Mouse (Mus musculus): Measurements from ENCODE around the gene Nanos3. TPM values are rescaled to one million over a fixed set of nuclear protein-coding genes. Genes with fewer than 3 reads are reported as not detected.
A peak's percentile ranks its signal among the peaks of the same experiment; 100 is the strongest.

The Nanos3 gene
- polyA plus RNA-seq, 1 experiment from 2014 or later = 12.4 TPM

DNA sequence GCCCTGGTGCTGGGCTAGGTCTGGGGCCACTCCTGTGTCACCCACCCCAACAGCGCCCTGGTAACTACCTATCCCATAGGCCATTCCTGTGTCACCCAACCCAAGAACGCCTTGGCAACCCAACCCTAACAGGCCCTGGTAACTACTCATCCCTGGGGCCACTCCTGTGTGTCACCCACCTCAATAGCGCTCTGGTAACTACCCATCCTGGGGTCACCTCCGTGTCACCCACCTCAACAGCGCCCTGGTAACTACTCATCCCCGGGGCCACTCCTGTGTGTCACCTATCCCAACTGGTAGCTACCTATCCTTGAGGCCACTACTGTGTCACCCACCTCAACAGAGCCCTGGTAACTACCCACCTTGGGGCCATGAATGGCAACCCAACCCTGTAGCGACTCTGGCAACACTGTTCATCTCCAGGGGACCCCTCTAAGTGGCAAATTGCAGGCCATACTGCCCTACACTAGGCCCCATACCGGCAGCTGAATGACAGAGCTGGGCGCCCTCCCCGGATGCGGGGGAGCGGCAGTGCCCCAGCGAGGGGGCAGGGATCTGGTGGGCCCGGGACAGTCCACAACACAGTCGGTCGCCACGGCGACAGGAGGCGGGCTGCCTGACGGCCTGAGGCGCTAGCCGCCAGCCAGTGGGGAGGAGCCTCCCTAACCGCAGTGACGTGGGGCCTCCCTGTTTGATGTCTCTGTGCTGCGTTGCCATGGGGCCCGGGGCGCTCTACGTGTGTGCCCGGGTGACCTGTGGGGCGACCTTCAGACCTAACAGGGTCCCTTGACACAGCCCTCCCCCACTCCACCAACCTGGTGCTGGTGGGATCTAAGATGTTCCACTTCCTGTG is 13.1 kb upstream of the Nanos3 start:
- peak; percentile 75 for ATAC-seq (ENCODE audit: low read depth)
- peaks cover 14% of the 10 kb centered on the region for H3K4me1 ChIP-seq (ENCODE audit: control insufficient read depth, insufficient read depth, low read length)
- 3% methylated on average over 29 of the region's 30 CpGs for WGBS

DNA sequence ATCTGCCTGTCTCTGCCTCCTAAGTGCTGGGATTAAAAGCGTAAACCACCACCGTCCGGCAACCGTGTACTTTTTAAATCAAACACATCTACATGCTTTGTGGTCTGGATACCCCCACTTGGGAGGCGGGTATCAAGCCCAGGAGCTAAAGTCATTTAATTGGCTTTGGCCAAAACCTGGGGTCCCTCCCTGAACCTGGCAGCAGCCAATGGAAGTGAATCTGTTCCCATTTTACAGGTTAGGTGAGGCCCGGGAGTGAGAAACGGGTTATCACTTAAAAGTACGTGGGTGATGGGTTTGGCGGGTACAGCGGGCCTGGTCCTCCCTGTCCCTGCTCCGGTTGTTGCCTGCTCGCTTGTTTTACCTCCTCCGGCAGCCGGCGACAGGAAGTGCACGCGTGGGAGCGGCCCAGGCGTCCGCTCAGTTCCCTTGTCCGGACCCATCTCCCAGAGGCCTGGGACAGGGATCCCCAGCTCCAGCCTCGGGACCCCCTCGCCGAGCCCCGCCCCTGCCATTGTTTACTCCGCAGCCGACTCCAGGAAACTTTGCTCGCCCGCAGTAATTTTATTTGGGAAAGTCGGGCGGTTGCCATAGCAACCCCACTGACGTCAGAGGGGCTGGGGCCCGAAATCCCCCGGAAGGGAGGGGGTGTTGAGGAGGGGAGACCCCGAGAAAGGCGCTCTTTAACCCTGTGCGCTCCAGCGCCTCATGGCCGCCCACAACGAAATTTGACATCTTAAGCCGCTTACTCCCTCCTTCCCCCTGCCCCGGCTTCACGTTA is 12.3 kb upstream of the Nanos3 start:
- peaks cover 14% of the 10 kb centered on the region for H3K4me1 ChIP-seq (ENCODE audit: control insufficient read depth, insufficient read depth, low read length)
- peak overlapping the region; percentile 64 for H3K4me2 ChIP-seq (ENCODE audit: low read depth, low read length)
- H3K4me3 ChIP-seq (ENCODE audit: low read depth, low read length) = peak overlapping the region; percentile 34
- peak overlapping the region; percentile 88 for H3K27ac ChIP-seq (ENCODE audit: low read depth, low read length)
- H3K9ac ChIP-seq (replicated peaks; ENCODE audit: low read depth, low read length) = peak overlapping the region; percentile 1; the same call in 1 of the 2 replicates
- no peaks in the 10 kb centered on the region for H3K9me3 ChIP-seq (ENCODE audit: control insufficient read depth, low read length)
- no peaks in the 10 kb centered on the region for H3K36me3 ChIP-seq (ENCODE audit: control insufficient read depth, insufficient read depth, low read length)
- ATAC-seq (ENCODE audit: low read depth) = peak; percentile 29
- 3% methylated on average over 42 of the region's 43 CpGs for WGBS
- no peaks in the 10 kb centered on the region for H3K27me3 ChIP-seq (ENCODE audit: control insufficient read depth, insufficient read depth, low read length)

More for the DNA sequence above, 13.1 kb upstream of the Nanos3 start:
- Histone ChIP-seq H3K9ac (replicated peaks; ENCODE audit: low read depth, low read length) (peak overlapping the region; percentile 46), H3K27ac (ENCODE audit: low read depth, low read length) (peak overlapping the region; percentile 88), H3K4me3 (ENCODE audit: low read depth, low read length) (peak overlapping the region; percentile 34), H3K36me3 (ENCODE audit: control insufficient read depth, insufficient read depth, low read length) (no peaks in the 10 kb centered on the region), H3K27me3 (ENCODE audit: control insufficient read depth, insufficient read depth, low read length) (no peaks in the 10 kb centered on the region), H3K9me3 (ENCODE audit: control insufficient read depth, low read length) (no peaks in the 10 kb centered on the region), H3K4me2 (ENCODE audit: low read depth, low read length) (peak overlapping the region; percentile 64)

DNA sequence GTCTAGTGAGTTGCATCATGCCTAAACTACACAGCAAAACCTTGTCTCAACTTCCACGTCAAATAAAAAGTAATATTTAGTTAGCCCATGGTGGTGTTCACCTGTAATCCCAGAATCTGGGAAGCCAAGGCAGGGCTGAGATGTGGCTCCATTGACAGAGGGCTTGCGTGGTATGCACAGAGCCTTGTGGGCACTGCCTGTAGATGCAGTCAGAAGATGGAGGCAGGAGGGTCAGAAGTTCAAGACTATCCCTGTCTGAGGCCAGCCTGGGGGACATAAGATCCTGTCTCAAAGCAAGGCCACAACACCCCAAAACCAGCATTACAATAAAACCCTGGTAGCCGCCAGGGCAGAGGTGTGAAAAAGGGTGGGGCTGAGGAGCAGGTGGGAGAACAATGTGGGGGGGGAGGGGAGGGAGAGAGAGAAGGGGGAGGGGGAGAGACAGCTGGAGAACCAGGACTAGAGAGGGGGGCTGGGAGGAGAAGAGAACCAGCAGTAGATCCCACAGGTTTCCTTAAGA is 9.3 kb upstream of the Nanos3 start:
- Histone ChIP-seq H3K27ac (ENCODE audit: low read depth, low read length) (no peak overlapping the region), H3K27me3 (ENCODE audit: control insufficient read depth, insufficient read depth, low read length) (no peaks in the 10 kb centered on the region), H3K4me1 (ENCODE audit: control insufficient read depth, insufficient read depth, low read length) (peaks cover 14% of the 10 kb centered on the region), H3K36me3 (ENCODE audit: control insufficient read depth, insufficient read depth, low read length) (no peaks in the 10 kb centered on the region), H3K4me3 (ENCODE audit: low read depth, low read length) (no peak overlapping the region), H3K4me2 (ENCODE audit: low read depth, low read length) (no peak overlapping the region), H3K9ac (replicated peaks; ENCODE audit: low read depth, low read length) (no peak overlapping the region), H3K9me3 (ENCODE audit: control insufficient read depth, low read length) (no peaks in the 10 kb centered on the region)
- 70% methylated on average over 3 of the region's 3 CpGs for WGBS
- ATAC-seq (ENCODE audit: low read depth) = no peak

- no peak overlapping the region for H3K4me3 ChIP-seq (ENCODE audit: low read depth, low read length)
- H3K4me1 ChIP-seq (ENCODE audit: control insufficient read depth, insufficient read depth, low read length) = peaks cover 11% of the 10 kb centered on the region
- H3K4me2 ChIP-seq (ENCODE audit: low read depth, low read length) = no peak overlapping the region
- H3K27me3 ChIP-seq (ENCODE audit: control insufficient read depth, insufficient read depth, low read length) = no peaks in the 10 kb centered on the region
- no peak overlapping the region for H3K27ac ChIP-seq (ENCODE audit: low read depth, low read length)
- no peak overlapping the region for H3K9ac ChIP-seq (replicated peaks; ENCODE audit: low read depth, low read length)
- H3K36me3 ChIP-seq (ENCODE audit: control insufficient read depth, insufficient read depth, low read length) = no peaks in the 10 kb centered on the region
- 83% methylated on average over 5 of the region's 5 CpGs for WGBS
- ATAC-seq (ENCODE audit: low read depth) = no peak
- H3K9me3 ChIP-seq (ENCODE audit: control insufficient read depth, low read length) = no peaks in the 10 kb centered on the region
Observed at GRCm38 (mm10) chr8:84193566-84193965, 8.5 kb upstream of the Nanos3 start.

GRCm38 (mm10) chr8:84193161-84193560 is 8.1 kb upstream of the Nanos3 start:
- Histone ChIP-seq H3K9me3 (ENCODE audit: control insufficient read depth, low read length) (no peaks in the 10 kb centered on the region), H3K4me3 (ENCODE audit: low read depth, low read length) (no peak overlapping the region), H3K27me3 (ENCODE audit: control insufficient read depth, insufficient read depth, low read length) (no peaks in the 10 kb centered on the region), H3K36me3 (ENCODE audit: control insufficient read depth, insufficient read depth, low read length) (no peaks in the 10 kb centered on the region), H3K27ac (ENCODE audit: low read depth, low read length) (no peak overlapping the region), H3K9ac (replicated peaks; ENCODE audit: low read depth, low read length) (no peak overlapping the region), H3K4me2 (ENCODE audit: low read depth, low read length) (no peak overlapping the region), H3K4me1 (ENCODE audit: control insufficient read depth, insufficient read depth, low read length) (peaks cover 7% of the 10 kb centered on the region)
- no peak for ATAC-seq (ENCODE audit: low read depth)
- 77% methylated on average over 4 of the region's 4 CpGs for WGBS

- Histone ChIP-seq H3K27me3 (ENCODE audit: control insufficient read depth, insufficient read depth, low read length) (no peaks in the 10 kb centered on the region), H3K4me1 (ENCODE audit: control insufficient read depth, insufficient read depth, low read length) (peaks cover under 1% of the 10 kb centered on the region; the same call in 1 of the 2 replicates), H3K9ac (replicated peaks; ENCODE audit: low read depth, low read length) (no peak overlapping the region), H3K4me2 (ENCODE audit: low read depth, low read length) (peak overlapping the region; percentile 24; the same call in 1 of the 2 replicates), H3K36me3 (ENCODE audit: control insufficient read depth, insufficient read depth, low read length) (no peaks in the 10 kb centered on the region), H3K4me3 (ENCODE audit: low read depth, low read length) (no peak overlapping the region), H3K27ac (ENCODE audit: low read depth, low read length) (peak overlapping the region; percentile 10; the same call in 1 of the 2 replicates), H3K9me3 (ENCODE audit: control insufficient read depth, low read length) (no peaks in the 10 kb centered on the region)
- peak; percentile 25 for ATAC-seq (ENCODE audit: low read depth)
- 7% methylated on average over 32 of the region's 33 CpGs for WGBS
Observed at GRCm38 (mm10) chr8:84192555-84192954, 7.5 kb upstream of the Nanos3 start.

DNA sequence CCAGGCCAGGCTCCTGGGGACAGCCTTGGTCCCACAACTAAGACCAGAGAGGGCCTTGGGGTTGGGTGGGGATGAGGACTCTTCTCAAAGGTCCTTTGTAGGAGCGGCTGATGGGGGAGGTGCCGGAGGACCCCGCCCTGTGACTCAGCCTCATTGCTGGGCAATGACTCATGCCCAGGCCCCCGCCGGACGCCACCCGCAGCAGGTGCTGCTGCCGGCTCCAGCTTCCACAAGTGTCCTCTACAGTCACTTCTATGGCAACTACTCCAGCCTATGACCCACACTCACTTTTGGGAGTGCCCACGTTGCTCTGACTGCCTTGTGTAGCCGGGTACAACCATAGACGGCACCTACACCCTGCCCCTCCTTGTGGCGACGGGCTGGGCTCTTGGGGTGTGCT is 7.0 kb upstream of the Nanos3 start:
- H3K27me3 ChIP-seq (ENCODE audit: control insufficient read depth, insufficient read depth, low read length) = no peaks in the 10 kb centered on the region
- WGBS = 18% methylated on average over 13 of the region's 13 CpGs
- peak; percentile 44 for ATAC-seq (ENCODE audit: low read depth)
- H3K4me3 ChIP-seq (ENCODE audit: low read depth, low read length) = no peak overlapping the region
- H3K4me1 ChIP-seq (ENCODE audit: control insufficient read depth, insufficient read depth, low read length) = no peaks in the 10 kb centered on the region
- peak overlapping the region; percentile 24; the same call in 1 of the 2 replicates for H3K4me2 ChIP-seq (ENCODE audit: low read depth, low read length)
- H3K36me3 ChIP-seq (ENCODE audit: control insufficient read depth, insufficient read depth, low read length) = no peaks in the 10 kb centered on the region
- no peak overlapping the region for H3K9ac ChIP-seq (replicated peaks; ENCODE audit: low read depth, low read length)
- H3K9me3 ChIP-seq (ENCODE audit: control insufficient read depth, low read length) = no peaks in the 10 kb centered on the region
- H3K27ac ChIP-seq (ENCODE audit: low read depth, low read length) = peak overlapping the region; percentile 57; the same call in 1 of the 2 replicates

DNA sequence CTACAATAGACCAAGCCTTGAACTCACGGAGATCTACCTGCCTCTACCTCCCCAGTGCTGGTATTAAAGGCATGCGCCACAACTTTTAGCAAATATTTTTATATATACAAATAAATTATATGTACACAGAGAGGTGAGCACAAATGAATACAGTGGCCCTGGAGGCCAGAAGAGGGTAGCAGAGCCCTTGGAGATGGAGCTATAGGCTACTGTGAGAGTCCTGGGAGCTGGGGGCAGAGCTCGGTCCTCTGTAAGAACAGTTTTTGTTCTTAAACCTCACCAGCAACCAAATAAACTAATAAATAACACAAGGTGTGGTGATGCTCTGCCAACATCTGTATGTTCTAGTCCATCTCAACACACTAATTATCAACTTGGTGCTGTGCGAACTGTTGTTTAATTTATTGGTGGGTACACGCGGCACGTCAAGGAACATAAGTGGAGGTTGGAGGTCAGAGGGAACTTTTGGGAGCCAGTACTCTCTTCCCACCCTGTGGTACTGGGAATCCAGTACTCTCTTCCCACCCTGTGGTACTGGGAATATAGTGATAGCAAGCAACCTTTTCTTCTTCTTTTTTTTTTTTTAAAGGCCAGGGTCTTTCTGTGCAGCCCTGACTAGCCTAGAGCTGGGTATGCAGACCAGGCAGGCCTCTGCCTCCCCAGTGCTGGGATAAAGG is 5.3 kb upstream of the Nanos3 start:
- ATAC-seq (ENCODE audit: low read depth) = no peak
- 94% methylated on average over 7 of the region's 7 CpGs for WGBS
- H3K9ac ChIP-seq (replicated peaks; ENCODE audit: low read depth, low read length) = no peak overlapping the region

More for the DNA sequence above, 5.3 kb upstream of the Nanos3 start:
- Histone ChIP-seq H3K4me3 (ENCODE audit: low read depth, low read length) (no peak overlapping the region), H3K4me1 (ENCODE audit: control insufficient read depth, insufficient read depth, low read length) (no peaks in the 10 kb centered on the region), H3K27ac (ENCODE audit: low read depth, low read length) (no peak overlapping the region), H3K36me3 (ENCODE audit: control insufficient read depth, insufficient read depth, low read length) (no peaks in the 10 kb centered on the region), H3K4me2 (ENCODE audit: low read depth, low read length) (no peak overlapping the region), H3K9me3 (ENCODE audit: control insufficient read depth, low read length) (no peaks in the 10 kb centered on the region), H3K27me3 (ENCODE audit: control insufficient read depth, insufficient read depth, low read length) (no peaks in the 10 kb centered on the region)

All from neural tube, embryonic 14.5 days (tissue).